Mouse (Mus musculus) erythroblast, embryonic 14.5 days (primary cell): Measurements from ENCODE around the gene Rae1.

Experiments used
- GATA1 ChIP-seq: IDR thresholded peaks from 2 replicates; pipeline ENCODE4 v1.6.1; 2012; ENCODE audit warnings: low read length, inconsistent platforms, mixed read lengths
- TAL1 ChIP-seq: IDR thresholded peaks from 3 replicates; pipeline ENCODE4 v1.6.1; 2012; ENCODE audit warnings: low read length, inconsistent platforms, mixed read lengths

GRCm38 (mm10) chr2:172961211-172961610, 38.7 kb upstream of the Rae1 start:
- TF ChIP-seq GATA1 (no peak), TAL1 (no peak)
